Mouse (Mus musculus) erythroblast, embryonic 14.5 days (primary cell): Measurements from ENCODE around the gene Ptpn3. TPM values are rescaled to one million over a fixed set of nuclear protein-coding genes. Genes with fewer than 3 reads are reported as not detected.

Experiments used
- H3K27me3 ChIP-seq: 2 replicates; pipeline ENCODE4 v1.6.1; 2012; ENCODE audit warnings: inconsistent platforms; ENCODE audit not compliant: control insufficient read depth
- H3K36me3 ChIP-seq: 2 replicates; pipeline ENCODE4 v1.6.1; 2012; ENCODE audit warnings: mild to moderate bottlenecking, inconsistent platforms; ENCODE audit not compliant: control insufficient read depth
- H3K4me1 ChIP-seq: 2 replicates; pipeline ENCODE4 v1.6.1; 2012; ENCODE audit warnings: inconsistent platforms; ENCODE audit not compliant: control insufficient read depth
- H3K4me3 ChIP-seq: replicated peaks from 2 replicates; pipeline ENCODE3; 2012; ENCODE audit warnings: moderate library complexity, mild to moderate bottlenecking, inconsistent platforms
- H3K9me3 ChIP-seq: 2 replicates; pipeline ENCODE4 v1.6.1; 2012; ENCODE audit warnings: low read length, inconsistent platforms, mixed read lengths; ENCODE audit not compliant: control insufficient read depth
- GATA1 ChIP-seq: IDR thresholded peaks from 2 replicates; pipeline ENCODE4 v1.6.1; 2012; ENCODE audit warnings: low read length, inconsistent platforms, mixed read lengths
- TAL1 ChIP-seq: IDR thresholded peaks from 3 replicates; pipeline ENCODE4 v1.6.1; 2012; ENCODE audit warnings: low read length, inconsistent platforms, mixed read lengths
- polyA plus RNA-seq: library from polyadenylated mRNA; stranded (reverse); fragments of >175 nt; gene quantifications from 2 replicates; pipeline ENCODE4 v1.2.3, GENCODE M21; 2012

The Ptpn3 gene
- polyA plus RNA-seq, 1 experiment = not detected

GRCm38 (mm10) chr4:57318525-57319212, 17.0 kb upstream of the Ptpn3 start:
- H3K4me1 ChIP-seq = no peaks in the 10 kb centered on the region
- no peaks in the 10 kb centered on the region for H3K36me3 ChIP-seq
- H3K4me3 ChIP-seq = no peak overlapping the region
- no peaks in the 10 kb centered on the region for H3K9me3 ChIP-seq
- no peaks in the 10 kb centered on the region for H3K27me3 ChIP-seq
- TF ChIP-seq GATA1 (no peak), TAL1 (no peak)

GRCm38 (mm10) chr4:57312256-57313166, 10.9 kb upstream of the Ptpn3 start:
- H3K4me3 ChIP-seq = no peak overlapping the region
- 0 out of 2 replicates have a peak, but pooled peaks cover 6% of the 10 kb centered on the region for H3K27me3 ChIP-seq
- TF ChIP-seq TAL1 = no peak
- TF ChIP-seq GATA1 = no peak
- H3K36me3 ChIP-seq = no peaks in the 10 kb centered on the region
- no peaks in the 10 kb centered on the region for H3K9me3 ChIP-seq
- no peaks in the 10 kb centered on the region for H3K4me1 ChIP-seq

GRCm38 (mm10) chr4:57311750-57312149, 10.1 kb upstream of the Ptpn3 start:
- TF ChIP-seq TAL1 (no peak), GATA1 (no peak)
- no peaks in the 10 kb centered on the region for H3K4me1 ChIP-seq
- H3K4me3 ChIP-seq = no peak overlapping the region
- H3K9me3 ChIP-seq = no peaks in the 10 kb centered on the region
- H3K27me3 ChIP-seq = 0 out of 2 replicates have a peak, but pooled peaks cover 6% of the 10 kb centered on the region
- no peaks in the 10 kb centered on the region for H3K36me3 ChIP-seq

- H3K36me3 ChIP-seq = no peaks in the 10 kb centered on the region
- no peaks in the 10 kb centered on the region for H3K9me3 ChIP-seq
- H3K4me3 ChIP-seq = no peak overlapping the region
- no peaks in the 10 kb centered on the region for H3K4me1 ChIP-seq
- no peak for TF ChIP-seq GATA1
- TF ChIP-seq TAL1 = no peak
- H3K27me3 ChIP-seq = 0 out of 2 replicates have a peak, but pooled peaks cover 6% of the 10 kb centered on the region
These were observed 6.8 kb upstream of the Ptpn3 start for GRCm38 (mm10) chr4:57308214-57309000.

- Histone ChIP-seq H3K36me3 (no peaks in the 10 kb centered on the region), H3K27me3 (peaks cover 10% of the 10 kb centered on the region; the same call in 1 of the 2 replicates), H3K4me1 (no peaks in the 10 kb centered on the region), H3K4me3 (no peak overlapping the region), H3K9me3 (no peaks in the 10 kb centered on the region)
- TF ChIP-seq GATA1 (no peak), TAL1 (no peak)
These were observed 6.1 kb upstream of the Ptpn3 start for GRCm38 (mm10) chr4:57307747-57308146.

GRCm38 (mm10) chr4:57306260-57306659, 4.6 kb upstream of the Ptpn3 start:
- no peaks in the 10 kb centered on the region for H3K36me3 ChIP-seq
- no peaks in the 10 kb centered on the region for H3K9me3 ChIP-seq
- no peaks in the 10 kb centered on the region for H3K4me1 ChIP-seq
- TF ChIP-seq GATA1 = no peak
- no peak for TF ChIP-seq TAL1
- peaks cover 24% of the 10 kb centered on the region for H3K27me3 ChIP-seq
- no peak overlapping the region for H3K4me3 ChIP-seq

GRCm38 (mm10) chr4:57305644-57306043, 4.0 kb upstream of the Ptpn3 start:
- Histone ChIP-seq H3K4me3 (no peak overlapping the region), H3K9me3 (no peaks in the 10 kb centered on the region), H3K4me1 (peaks cover under 1% of the 10 kb centered on the region), H3K36me3 (no peaks in the 10 kb centered on the region), H3K27me3 (peaks cover 30% of the 10 kb centered on the region)
- no peak for TF ChIP-seq TAL1
- no peak for TF ChIP-seq GATA1

- TF ChIP-seq TAL1 = no peak
- no peak for TF ChIP-seq GATA1
- H3K4me3 ChIP-seq = peak overlapping the region; percentile 55
- peaks cover 50% of the 10 kb centered on the region for H3K27me3 ChIP-seq
- H3K4me1 ChIP-seq = peaks cover 4% of the 10 kb centered on the region
- H3K36me3 ChIP-seq = no peaks in the 10 kb centered on the region
- no peaks in the 10 kb centered on the region for H3K9me3 ChIP-seq
These were observed 898 bp downstream of the Ptpn3 start for GRCm38 (mm10) chr4:57300469-57301409.
